ENCODE assay signal across 8 mouse cellular contexts in the genomic region with DNA sequence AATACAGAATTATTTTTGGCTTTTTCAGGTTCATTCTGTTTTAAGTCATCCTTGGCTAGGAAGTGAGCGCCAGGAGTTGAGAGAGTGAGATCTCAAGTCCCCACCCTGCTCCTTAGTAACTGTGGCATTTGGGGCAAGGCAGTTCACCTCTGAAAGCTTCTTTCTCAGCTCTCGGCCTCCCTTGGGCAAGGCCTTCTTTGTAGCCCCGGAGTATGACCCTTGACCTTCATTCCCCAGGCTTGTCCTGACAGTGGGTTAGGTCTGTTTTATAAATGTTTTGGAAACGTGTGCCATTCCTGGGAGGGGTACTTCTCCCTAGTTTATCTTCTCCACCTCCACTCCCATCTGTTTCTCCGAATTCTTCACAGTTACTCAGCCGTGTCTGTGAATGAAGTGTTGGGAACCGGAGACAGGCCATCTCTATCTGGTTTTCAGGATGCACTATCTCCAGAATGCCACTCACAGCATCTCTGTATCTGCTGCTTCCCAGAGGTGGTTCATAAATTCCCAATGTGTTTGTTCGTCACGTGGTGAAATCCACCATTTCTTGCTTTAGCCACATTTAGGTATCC.
DNase-seq lines count a peak whose midpoint lies in the region; ATAC-seq and TF ChIP-seq lines count a peak whose summit lies in the region.

No protein-coding gene starts in this region.

- H3K9me3 ChIP-seq in hindbrain, embryonic 11.5 days (ENCODE audit: control insufficient read depth, low read length) = no peaks in the 10 kb centered on the region
- no peaks in the 10 kb centered on the region for H3K9me3 ChIP-seq in hindbrain, embryonic 14.5 days (ENCODE audit: control insufficient read depth, low read length)
- no peaks in the 10 kb centered on the region for H3K9me3 ChIP-seq in MEL (replicated peaks; ENCODE audit: insufficient read depth, low read length)
- no peaks in the 10 kb centered on the region for H3K9me3 ChIP-seq in intestine, embryonic 15.5 days
- no peaks in the 10 kb centered on the region for H3K9me3 ChIP-seq in hindbrain, embryonic 12.5 days (replicated peaks)

- H3K4me3 ChIP-seq in hindbrain, embryonic 11.5 days (ENCODE audit: low read depth, low read length) = no peak overlapping the region
- no peak overlapping the region for H3K4me3 ChIP-seq in hindbrain, embryonic 14.5 days (replicated peaks; ENCODE audit: low read length)
- H3K4me3 ChIP-seq in MEL (ENCODE audit: control insufficient read depth in 1 of 2, insufficient read depth in 1 of 2, low read depth in 2 of 2, low read length in 2 of 2) = peak overlapping the region; percentile 73 to 78
- 0 out of 2 replicates have a peak overlapping the region, but pooled peaks have one; percentile 2 for H3K4me3 ChIP-seq in brown adipose tissue, adult 24 weeks (ENCODE audit: insufficient read depth, low read depth, low read length)
- H3K4me3 ChIP-seq in intestine, embryonic 15.5 days (replicated peaks) = no peak overlapping the region
- H3K4me3 ChIP-seq in hindbrain, embryonic 12.5 days = no peak overlapping the region

- no peak overlapping the region for H3K9ac ChIP-seq in hindbrain, embryonic 11.5 days (ENCODE audit: low read depth, low read length)
- no peak overlapping the region for H3K9ac ChIP-seq in hindbrain, embryonic 14.5 days
- peak overlapping the region; percentile 83 for H3K9ac ChIP-seq in MEL (ENCODE audit: control insufficient read depth, low read depth, low read length, poor library complexity, severe bottlenecking)
- no peak overlapping the region for H3K9ac ChIP-seq in intestine, embryonic 15.5 days
- no peak overlapping the region for H3K9ac ChIP-seq in hindbrain, embryonic 12.5 days

- no peak for ATAC-seq in hindbrain, embryonic 11.5 days (ENCODE audit: low FRiP score)
- no peak for ATAC-seq in hindbrain, embryonic 14.5 days (ENCODE audit: low FRiP score)
- no peak for ATAC-seq in intestine, embryonic 15.5 days
- ATAC-seq in hindbrain, embryonic 12.5 days (ENCODE audit: low FRiP score) = no peak

- TF ChIP-seq CTCF in MEL (IDR thresholded peaks at IDR 0.05 in 2 of 3, conservative IDR thresholded peaks at IDR 0.05 in 1 of 3; ENCODE audit: control insufficient read depth in 1 of 3, insufficient read depth in 1 of 3, low read depth in 2 of 3, low read length in 3 of 3, poor library complexity in 1 of 3, severe bottlenecking in 1 of 3) = no peak

- no peak for TF ChIP-seq EP300 in MEL (IDR thresholded peaks at IDR 0.05; ENCODE audit: low read depth in 1 of 2, low read length in 2 of 2)

- H3K36me3 ChIP-seq in hindbrain, embryonic 11.5 days (ENCODE audit: control insufficient read depth, insufficient read depth, low read length) = no peaks in the 10 kb centered on the region
- no peaks in the 10 kb centered on the region for H3K36me3 ChIP-seq in hindbrain, embryonic 14.5 days (replicated peaks; ENCODE audit: control insufficient read depth, insufficient read depth)
- peaks cover 0 to 11% of the 10 kb centered on the region in 2 experiments; a peak in 2 of 4 replicates for H3K36me3 ChIP-seq in MEL (ENCODE audit: control insufficient read depth in 1 of 2, insufficient read depth in 2 of 2, low read length in 2 of 2)
- H3K36me3 ChIP-seq in intestine, embryonic 15.5 days = no peaks in the 10 kb centered on the region
- H3K36me3 ChIP-seq in hindbrain, embryonic 12.5 days = no peaks in the 10 kb centered on the region

- no peak for TF ChIP-seq POLR2A in MEL (IDR thresholded peaks at IDR 0.05; ENCODE audit: control insufficient read depth in 1 of 2, insufficient read depth in 1 of 2, low read depth in 1 of 2, low read length in 2 of 2, poor library complexity in 1 of 2)

- 50% methylated on average over 9 of the region's 9 CpGs for WGBS in hindbrain, embryonic 11.5 days
- 57% methylated on average over 9 of the region's 9 CpGs for WGBS in hindbrain, embryonic 14.5 days
- WGBS in intestine, embryonic 15.5 days = 54% methylated on average over 9 of the region's 9 CpGs
- 55% methylated on average over 9 of the region's 9 CpGs for WGBS in hindbrain, embryonic 12.5 days

- H3K27ac ChIP-seq in hindbrain, embryonic 11.5 days (ENCODE audit: low read depth, low read length) = no peak overlapping the region
- no peak overlapping the region for H3K27ac ChIP-seq in hindbrain, embryonic 14.5 days
- peak overlapping the region; percentile 89 for H3K27ac ChIP-seq in MEL (ENCODE audit: control insufficient read depth, low read depth, low read length)
- peak overlapping the region; percentile 87 for H3K27ac ChIP-seq in brown adipose tissue, adult 24 weeks (replicated peaks; ENCODE audit: low read depth, low read length)
- H3K27ac ChIP-seq in intestine, embryonic 15.5 days = peak overlapping the region; percentile 70
- H3K27ac ChIP-seq in hindbrain, embryonic 12.5 days = no peak overlapping the region

- peak; percentile 6 for DNase-seq in hindbrain, embryonic 11.5 days (ENCODE audit: low spot score)
- DNase-seq in hindbrain, embryonic 14.5 days (ENCODE audit: low spot score) = no peak
- DNase-seq in MEL (ENCODE audit: low read depth, low spot score) = no peak
- no peak for DNase-seq in cerebellum, adult 11 months
- no peak for DNase-seq in layer of hippocampus, adult 11-12 months (ENCODE audit: low spot score)

- no peaks in the 10 kb centered on the region; the same call in 1 of the 2 replicates for H3K79me2 ChIP-seq in MEL (ENCODE audit: control insufficient read depth, insufficient read depth, low read length, poor library complexity)

- no peak for TF ChIP-seq RAD21 in MEL (IDR thresholded peaks at IDR 0.05; ENCODE audit: low read depth, low read length)

- no peaks in the 10 kb centered on the region for H3K27me3 ChIP-seq in hindbrain, embryonic 11.5 days (ENCODE audit: control insufficient read depth, insufficient read depth, low read length)
- no peaks in the 10 kb centered on the region for H3K27me3 ChIP-seq in hindbrain, embryonic 14.5 days (ENCODE audit: control insufficient read depth, insufficient read depth, low read length)
- H3K27me3 ChIP-seq in MEL (ENCODE audit: control insufficient read depth in 1 of 2, insufficient read depth in 2 of 2, low read length in 2 of 2) = no peaks in the 10 kb centered on the region
- H3K27me3 ChIP-seq in intestine, embryonic 15.5 days (replicated peaks) = no peaks in the 10 kb centered on the region
- no peaks in the 10 kb centered on the region for H3K27me3 ChIP-seq in hindbrain, embryonic 12.5 days

- H3K4me1 ChIP-seq in hindbrain, embryonic 11.5 days (replicated peaks; ENCODE audit: control insufficient read depth, insufficient read depth, low read length) = no peaks in the 10 kb centered on the region
- no peaks in the 10 kb centered on the region; the same call in 1 of the 2 replicates for H3K4me1 ChIP-seq in hindbrain, embryonic 14.5 days (replicated peaks; ENCODE audit: control insufficient read depth, insufficient read depth, low read length)
- peaks cover 5 to 15% of the 10 kb centered on the region in 2 experiments for H3K4me1 ChIP-seq in MEL (ENCODE audit: control insufficient read depth in 1 of 2, insufficient read depth in 2 of 2, low read length in 2 of 2)
- H3K4me1 ChIP-seq in brown adipose tissue, adult 24 weeks (ENCODE audit: control insufficient read depth, insufficient read depth, insufficient read length, low read length) = peaks cover 11% of the 10 kb centered on the region; the same call in 1 of the 2 replicates
- peaks cover 21% of the 10 kb centered on the region for H3K4me1 ChIP-seq in intestine, embryonic 15.5 days (replicated peaks)
- peaks cover 12% of the 10 kb centered on the region; the same call in 1 of the 2 replicates for H3K4me1 ChIP-seq in hindbrain, embryonic 12.5 days

- H3K4me2 ChIP-seq in hindbrain, embryonic 11.5 days (replicated peaks; ENCODE audit: low read depth, low read length) = no peak overlapping the region
- H3K4me2 ChIP-seq in hindbrain, embryonic 14.5 days (replicated peaks) = no peak overlapping the region
- peak overlapping the region; percentile 21; the same call in 1 of the 2 replicates for H3K4me2 ChIP-seq in intestine, embryonic 15.5 days (replicated peaks)
- no peak overlapping the region for H3K4me2 ChIP-seq in hindbrain, embryonic 12.5 days (replicated peaks)

TF ChIP-seq in MEL, 35 proteins besides CTCF, POLR2A, EP300 and RAD21:
- TF ChIP-seq NELFE (IDR thresholded peaks at IDR 0.05; ENCODE audit: low read depth, low read length) (0 out of 2 replicates have a peak, but pooled peaks have one; percentile 6), KAT2A (conservative IDR thresholded peaks at IDR 0.05; ENCODE audit: low read depth, low read length) (no peak)
TF ChIP-seq in MEL: peak in this region for 1.

Comparison
In these comparisons a context has a peak if more than half of its experiments do, and no peak if none do; other contexts are left out.
1. H3K27ac ChIP-seq: peak in MEL (single experiment), brown adipose tissue, adult 24 weeks (single experiment) and intestine, embryonic 15.5 days (single experiment); none in hindbrain, embryonic 11.5 days (single experiment), hindbrain, embryonic 14.5 days (single experiment) and hindbrain, embryonic 12.5 days (single experiment).
2. H3K4me3 ChIP-seq: peak in MEL (2 of 2) and brown adipose tissue, adult 24 weeks (single experiment); none in hindbrain, embryonic 11.5 days (single experiment), hindbrain, embryonic 14.5 days (single experiment), intestine, embryonic 15.5 days (single experiment) and hindbrain, embryonic 12.5 days (single experiment).